Mouse (Mus musculus): Measurements from ENCODE around the gene Trappc2. TPM values are rescaled to one million over a fixed set of nuclear protein-coding genes. Genes with fewer than 3 reads are reported as not detected.

Trappc2 gene
- 18.9 and 19.0 TPM in 2 replicates for total RNA-seq (2021)
- long read RNA-seq, experiment 1, transcript Trappc2-203 (5 exons, 1,613 nt), result major isoform, 26 of 27 reads
- long read RNA-seq, experiment 1, partial matches to known transcripts, result 0 of 27 reads
- long read RNA-seq, experiment 1, other reads (novel, unspliced or antisense), result 1 of 27 reads
- long read RNA-seq, experiment 2, transcript Trappc2-203 (5 exons, 1,613 nt), result major isoform, 20 of 25 reads
- long read RNA-seq, experiment 2, partial matches to known transcripts, result 2 of 25 reads
- long read RNA-seq, experiment 2, other reads (novel, unspliced or antisense), result 1 of 25 reads

- no peak for DNase-seq
These were observed at the start of gene Trappc2 for GRCm38 (mm10) chrX:166440036-166440615. Gene Trappc2 (plus strand): TSS chrX:166440574.

- DNase-seq, result no peak
These were observed 46.6 kb upstream of the Trappc2 start for GRCm38 (mm10) chrX:166393753-166394152.

GRCm38 (mm10) chrX:166407865-166408264, 32.5 kb upstream of the Trappc2 start:
- no peak for DNase-seq

GRCm38 (mm10) chrX:166416196-166416595, 24.2 kb upstream of the Trappc2 start:
- DNase-seq, result peak; percentile 15

GRCm38 (mm10) chrX:166434812-166435211, 5.6 kb upstream of the Trappc2 start:
- no peak for DNase-seq

- DNase-seq, result peak; percentile 92
These were observed 266 bp downstream of the Trappc2 start, which contains the start of gene Ofd1 for GRCm38 (mm10) chrX:166440616-166441063. Gene Ofd1 (minus strand): TSS chrX:166440704.

- DNase-seq, result no peak
These were observed 4.2 kb downstream of the Trappc2 start for GRCm38 (mm10) chrX:166444552-166444951.

GRCm38 (mm10) chrX:166453532-166453931, 13.2 kb downstream of the Trappc2 start:
- no peak for DNase-seq

GRCm38 (mm10) chrX:166454331-166454730, 14.0 kb downstream of the Trappc2 start:
- no peak for DNase-seq

GRCm38 (mm10) chrX:166455525-166455924, 15.2 kb downstream of the Trappc2 start:
- DNase-seq, result no peak

GRCm38 (mm10) chrX:166468321-166468720, 27.9 kb downstream of the Trappc2 start:
- DNase-seq, result no peak

GRCm38 (mm10) chrX:166472612-166473011, 32.2 kb downstream of the Trappc2 start:
- DNase-seq, result no peak

- no peak for DNase-seq
These were observed 37.0 kb downstream of the Trappc2 start for GRCm38 (mm10) chrX:166477393-166477792.

- DNase-seq, result peak; percentile 34
These were observed 38.4 kb downstream of the Trappc2 start for GRCm38 (mm10) chrX:166478631-166479364.

- DNase-seq, result peak; percentile 95
These were observed 39.1 kb downstream of the Trappc2 start, which contains the start of gene Rab9 for GRCm38 (mm10) chrX:166479365-166479983. Gene Rab9 (minus strand): TSS chrX:166479867.

GRCm38 (mm10) chrX:166495052-166495451, 54.7 kb downstream of the Trappc2 start:
- no peak for DNase-seq

- DNase-seq, result no peak
These were observed 57.4 kb downstream of the Trappc2 start for GRCm38 (mm10) chrX:166497771-166498170.

GRCm38 (mm10) chrX:166499496-166500190, 59.3 kb downstream of the Trappc2 start:
- DNase-seq, result no peak

Data from adrenal gland, postnatal 14 days (tissue).